Mouse (Mus musculus): ENCODE data around the gene Zfp786. TPM values are rescaled to one million over a fixed set of nuclear protein-coding genes. Genes with fewer than 3 reads are reported as not detected.

Zfp786 gene
- polyA plus RNA-seq, 1 experiment from 2014 or later, result 7.9 TPM

DNA sequence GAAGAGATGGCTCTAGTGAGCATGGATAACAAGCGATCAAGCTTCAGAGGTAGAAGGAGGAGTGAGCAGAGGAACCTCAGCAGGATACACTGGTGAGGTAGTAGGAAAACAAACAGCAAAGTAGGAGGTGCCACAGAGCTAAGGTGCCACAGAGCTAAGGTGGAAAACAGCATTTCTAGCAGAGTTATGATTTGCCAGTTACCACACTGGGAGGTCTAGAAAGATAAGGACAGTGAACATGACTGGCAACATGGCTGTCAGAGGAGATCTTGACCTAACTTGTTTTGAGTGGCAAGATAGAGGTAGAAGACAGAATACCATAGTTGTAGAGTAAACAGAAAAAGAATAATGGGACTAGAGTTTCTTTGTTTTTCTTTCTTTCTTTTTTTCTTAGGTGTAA, 11.7 kb upstream of the Zfp786 start:
- no peaks in the 10 kb centered on the region for H3K9me3 ChIP-seq
- no peak overlapping the region for H3K9ac ChIP-seq
- H3K36me3 ChIP-seq, result peaks cover 3% of the 10 kb centered on the region; the same call in 1 of the 2 replicates
- no peak overlapping the region for H3K4me3 ChIP-seq
- no peak overlapping the region for H3K4me2 ChIP-seq (replicated peaks)
- WGBS, result 98% methylated on average over 1 of the region's 1 CpGs
- H3K27me3 ChIP-seq, result no peaks in the 10 kb centered on the region
- no peak overlapping the region for H3K27ac ChIP-seq
- H3K4me1 ChIP-seq, result no peaks in the 10 kb centered on the region
- no peak for ATAC-seq (ENCODE audit: insufficient number of reproducible peaks, insufficient read depth, low FRiP score, low TSS enrichment)

DNA sequence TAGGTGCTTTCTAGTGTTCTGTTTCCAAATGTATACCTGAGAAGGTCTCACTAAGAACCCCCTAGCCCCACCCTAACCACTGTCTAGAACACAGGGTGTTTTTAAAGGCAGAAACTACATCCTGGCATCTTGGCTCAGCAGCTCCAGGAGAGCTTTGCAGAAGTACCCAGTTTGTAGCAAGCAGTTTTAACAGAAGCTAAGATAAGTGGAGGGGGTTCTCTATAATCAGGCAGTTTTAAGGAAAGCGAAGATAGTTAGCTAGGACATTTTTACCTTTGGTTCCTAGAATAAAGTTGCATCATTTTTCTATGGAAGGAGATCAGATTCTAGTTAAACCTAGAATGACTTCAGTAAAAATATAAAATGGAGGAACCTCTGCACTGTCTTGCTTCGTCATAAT, 11.2 kb upstream of the Zfp786 start:
- no peak overlapping the region for H3K9ac ChIP-seq
- WGBS, result 94% methylated on average over 2 of the region's 2 CpGs
- no peak overlapping the region for H3K4me2 ChIP-seq (replicated peaks)
- no peak overlapping the region for H3K27ac ChIP-seq
- H3K9me3 ChIP-seq, result no peaks in the 10 kb centered on the region
- no peak for ATAC-seq (ENCODE audit: insufficient number of reproducible peaks, insufficient read depth, low FRiP score, low TSS enrichment)
- peaks cover 3% of the 10 kb centered on the region; the same call in 1 of the 2 replicates for H3K36me3 ChIP-seq
- H3K4me1 ChIP-seq, result no peaks in the 10 kb centered on the region
- no peak overlapping the region for H3K4me3 ChIP-seq
- no peaks in the 10 kb centered on the region for H3K27me3 ChIP-seq

DNA sequence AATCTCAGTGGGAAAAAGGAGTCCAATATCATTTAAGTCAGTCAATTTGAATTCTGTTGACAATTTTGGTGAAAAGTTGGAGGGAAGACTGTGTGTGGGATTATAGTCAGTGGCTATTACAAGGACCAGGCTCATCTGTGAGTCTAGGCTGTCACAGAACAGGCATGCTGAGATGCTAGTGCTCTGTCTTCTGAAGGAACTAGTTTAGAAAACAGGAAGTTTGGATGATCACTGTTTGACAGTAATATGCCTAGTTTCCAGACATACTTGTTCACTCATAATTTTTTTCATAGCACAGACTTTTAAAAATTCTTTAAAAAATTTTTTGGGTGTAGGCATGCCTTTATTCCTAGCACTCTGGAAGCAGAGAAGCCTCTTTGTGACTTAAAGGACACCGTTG, 10.4 kb upstream of the Zfp786 start:
- H3K27ac ChIP-seq, result no peak overlapping the region
- no peak overlapping the region for H3K4me3 ChIP-seq
- H3K36me3 ChIP-seq, result peaks cover 3% of the 10 kb centered on the region; the same call in 1 of the 2 replicates
- no peaks in the 10 kb centered on the region for H3K27me3 ChIP-seq
- H3K9me3 ChIP-seq, result no peaks in the 10 kb centered on the region
- 92% methylated on average over 1 of the region's 1 CpGs for WGBS
- no peak overlapping the region for H3K9ac ChIP-seq
- no peak overlapping the region for H3K4me2 ChIP-seq (replicated peaks)
- no peak for ATAC-seq (ENCODE audit: insufficient number of reproducible peaks, insufficient read depth, low FRiP score, low TSS enrichment)
- H3K4me1 ChIP-seq, result 0 out of 2 replicates have a peak, but pooled peaks cover 5% of the 10 kb centered on the region

DNA sequence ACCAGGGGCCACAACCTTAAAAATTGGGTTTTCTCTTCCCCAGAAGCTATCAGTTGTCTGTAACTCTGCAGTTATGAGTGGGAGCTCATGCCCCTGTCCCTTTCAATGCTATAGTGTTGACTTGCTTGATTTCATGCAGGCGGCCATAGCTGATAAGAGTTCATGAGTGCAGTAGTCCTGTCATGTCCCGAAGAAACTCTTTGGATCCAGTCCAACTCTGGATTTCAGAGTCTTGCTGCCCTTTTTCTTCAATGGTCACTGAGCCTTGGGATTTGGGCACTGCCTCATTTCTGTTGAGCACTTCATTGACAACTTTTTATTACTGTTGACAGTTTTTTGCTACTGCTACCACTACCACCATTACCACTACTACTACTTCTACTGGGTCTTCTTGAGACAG, 7.0 kb upstream of the Zfp786 start:
- Histone ChIP-seq H3K9ac (no peak overlapping the region), H3K4me3 (no peak overlapping the region), H3K9me3 (no peaks in the 10 kb centered on the region), H3K36me3 (0 out of 2 replicates have a peak, but pooled peaks cover 3% of the 10 kb centered on the region), H3K4me2 (replicated peaks) (no peak overlapping the region), H3K27ac (no peak overlapping the region), H3K4me1 (0 out of 2 replicates have a peak, but pooled peaks cover 5% of the 10 kb centered on the region), H3K27me3 (no peaks in the 10 kb centered on the region)
- no peak for ATAC-seq (ENCODE audit: insufficient number of reproducible peaks, insufficient read depth, low FRiP score, low TSS enrichment)
- 90% methylated on average over 2 of the region's 2 CpGs for WGBS

DNA sequence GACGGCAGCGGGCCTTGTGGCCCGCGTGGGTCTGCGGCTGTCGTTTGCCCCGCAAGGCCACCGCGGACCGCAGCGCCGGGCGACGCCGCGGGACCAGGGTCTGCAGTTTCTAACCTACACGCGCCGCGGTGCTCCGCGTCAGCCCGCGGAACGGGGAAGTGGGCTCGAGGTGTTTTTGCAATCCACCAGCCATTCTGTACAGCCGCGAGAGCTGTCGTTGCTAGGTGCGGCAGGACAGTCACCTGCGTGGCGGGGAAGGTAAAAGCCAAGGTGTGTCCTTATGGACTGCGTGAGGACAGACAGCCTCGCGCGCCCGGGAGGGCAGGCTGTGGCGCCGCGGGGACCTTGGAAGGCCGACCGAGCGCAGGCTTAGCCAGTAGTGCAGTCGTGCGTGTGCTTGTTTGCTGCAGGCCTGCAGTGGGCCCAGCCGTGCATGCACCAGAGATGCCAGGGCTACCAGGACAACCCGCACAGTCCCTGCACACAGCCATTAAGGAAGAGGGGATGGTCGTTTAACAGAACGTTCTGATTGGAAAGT, 5.4 kb upstream of the Zfp786 start:
- peak; percentile 74 for ATAC-seq (ENCODE audit: insufficient number of reproducible peaks, insufficient read depth, low FRiP score, low TSS enrichment)
- H3K9me3 ChIP-seq, result no peaks in the 10 kb centered on the region
- peak overlapping the region; percentile 85 for H3K9ac ChIP-seq
- WGBS, result under 1% methylated on average over 49 of the region's 49 CpGs
- H3K4me1 ChIP-seq, result 0 out of 2 replicates have a peak, but pooled peaks cover 5% of the 10 kb centered on the region
- peak overlapping the region; percentile 95 for H3K27ac ChIP-seq
- H3K4me2 ChIP-seq (replicated peaks), result peak overlapping the region; percentile 77
- no peaks in the 10 kb centered on the region for H3K27me3 ChIP-seq
- 0 out of 2 replicates have a peak, but pooled peaks cover 3% of the 10 kb centered on the region for H3K36me3 ChIP-seq
- peak overlapping the region; percentile 94 for H3K4me3 ChIP-seq

DNA sequence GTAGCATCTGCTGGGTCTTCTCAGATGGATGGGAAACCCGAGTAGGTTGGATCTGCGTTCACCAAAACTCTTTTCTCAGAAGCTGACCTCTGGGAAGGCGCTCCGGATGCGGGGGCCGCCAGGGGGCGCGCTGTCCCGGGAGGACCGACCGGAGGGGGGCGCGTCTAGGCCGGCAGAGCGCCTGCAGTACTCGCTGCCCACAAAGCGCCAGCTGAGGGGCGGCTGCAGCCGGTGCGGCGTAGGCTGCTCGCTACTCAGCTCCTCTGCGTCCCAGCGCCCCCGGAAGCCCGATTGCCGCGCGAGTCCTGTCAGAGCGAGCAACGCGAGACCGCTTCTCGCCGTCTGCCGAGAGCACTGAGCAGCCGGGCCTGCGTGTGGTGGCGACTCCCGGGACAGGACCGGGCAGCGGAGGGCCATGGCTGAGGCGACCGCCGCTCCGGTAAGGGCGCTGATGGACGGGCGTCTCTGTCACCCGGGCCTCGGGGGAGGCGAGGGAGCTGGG, 4.9 kb upstream of the Zfp786 start, which contains the start of gene Zfp398:
Zfp398 (plus strand) TSS at position 180 of the 502 bp plus-strand sequence.
- Histone ChIP-seq H3K4me2 (replicated peaks) (peak within 1 kb of the TSS; percentile 77), H3K27ac (peak within 1 kb of the TSS; percentile 95), H3K4me1 (0 out of 2 replicates have a peak, but pooled peaks cover 5% of the 10 kb centered on the region), H3K36me3 (0 out of 2 replicates have a peak, but pooled peaks cover 3% of the 10 kb centered on the region), H3K9ac (peak within 1 kb of the TSS; percentile 85), H3K4me3 (peak within 1 kb of the TSS; percentile 94), H3K27me3 (no peaks in the 10 kb centered on the region), H3K9me3 (no peaks in the 10 kb centered on the region)
- peak; percentile 95 for ATAC-seq (ENCODE audit: insufficient number of reproducible peaks, insufficient read depth, low FRiP score, low TSS enrichment)
- WGBS, result under 1% methylated on average over 51 of the region's 52 CpGs

DNA sequence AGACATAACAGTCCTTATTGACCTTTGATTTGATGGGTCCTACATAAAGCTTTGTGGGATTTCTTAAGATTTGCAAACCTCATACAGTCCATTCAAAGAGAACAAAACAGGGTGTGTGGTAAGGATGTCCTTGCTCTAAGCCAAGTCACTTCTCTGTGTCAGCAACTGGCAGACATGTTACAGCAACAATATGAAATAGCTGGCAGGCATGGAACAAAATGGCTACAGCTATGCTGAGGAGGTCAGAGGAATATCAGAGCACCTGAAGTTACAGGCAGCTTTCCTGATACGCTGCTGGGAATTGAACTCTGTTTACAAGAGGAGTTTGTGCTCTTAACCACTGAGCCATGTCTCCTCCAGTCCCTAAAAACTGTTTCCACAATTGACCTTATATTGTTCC, 1.6 kb upstream of the Zfp786 start:
- Histone ChIP-seq H3K4me2 (replicated peaks) (no peak overlapping the region), H3K9ac (no peak overlapping the region), H3K4me3 (no peak overlapping the region), H3K27me3 (no peaks in the 10 kb centered on the region), H3K36me3 (no peaks in the 10 kb centered on the region), H3K4me1 (0 out of 2 replicates have a peak, but pooled peaks cover 5% of the 10 kb centered on the region), H3K27ac (no peak overlapping the region), H3K9me3 (no peaks in the 10 kb centered on the region)
- 62% methylated on average over 1 of the region's 1 CpGs for WGBS
- ATAC-seq (ENCODE audit: insufficient number of reproducible peaks, insufficient read depth, low FRiP score, low TSS enrichment), result no peak

DNA sequence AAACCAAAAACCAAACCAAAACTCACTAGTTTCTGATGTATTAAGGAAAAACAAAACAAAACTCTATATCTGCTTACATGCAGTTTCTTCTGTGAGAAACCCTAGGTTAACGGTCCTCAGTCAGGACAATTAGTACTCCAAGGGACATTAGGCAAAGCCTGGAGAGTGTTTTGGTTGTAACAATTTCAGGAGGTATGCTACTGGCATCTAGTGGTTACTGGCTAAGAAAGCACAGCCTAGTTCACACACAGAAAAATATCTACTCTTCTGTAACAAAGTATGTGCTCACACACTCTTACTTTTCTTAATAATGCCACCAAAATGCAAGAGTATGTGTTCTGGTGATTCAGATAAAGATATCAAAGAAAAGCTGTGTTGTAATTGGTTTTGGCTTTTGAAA, 1.7 kb downstream of the Zfp786 start:
- Histone ChIP-seq H3K4me2 (replicated peaks) (peak overlapping the region; percentile 56; the same call in 1 of the 2 replicates), H3K27me3 (no peaks in the 10 kb centered on the region), H3K9ac (no peak overlapping the region), H3K27ac (no peak overlapping the region), H3K4me1 (no peaks in the 10 kb centered on the region), H3K9me3 (no peaks in the 10 kb centered on the region), H3K4me3 (no peak overlapping the region), H3K36me3 (peaks cover 10% of the 10 kb centered on the region; the same call in 1 of the 2 replicates)
- no peak for ATAC-seq (ENCODE audit: insufficient number of reproducible peaks, insufficient read depth, low FRiP score, low TSS enrichment)
- 12% methylated on average over 1 of the region's 1 CpGs for WGBS

DNA sequence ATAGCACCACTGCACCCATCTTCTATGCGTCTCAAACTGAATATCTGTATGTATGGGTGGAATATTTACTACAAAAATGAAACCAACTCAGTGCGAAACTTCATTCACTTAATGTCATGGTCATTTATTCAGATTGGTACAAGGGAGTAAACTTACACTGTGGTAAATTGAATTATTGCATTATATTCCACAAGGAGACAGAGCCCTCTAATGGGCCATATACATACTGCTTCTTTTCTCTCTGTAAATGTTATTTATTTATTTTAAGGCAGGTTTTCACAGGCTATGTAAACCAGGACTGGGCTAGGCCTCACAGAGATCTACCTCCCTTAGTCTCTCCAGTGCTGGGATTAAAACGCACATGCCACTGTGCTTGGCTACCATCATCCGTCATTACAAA, 3.2 kb downstream of the Zfp786 start:
- no peak overlapping the region for H3K27ac ChIP-seq
- H3K4me3 ChIP-seq, result no peak overlapping the region
- H3K9ac ChIP-seq, result no peak overlapping the region
- no peaks in the 10 kb centered on the region for H3K4me1 ChIP-seq
- 91% methylated on average over 4 of the region's 4 CpGs for WGBS
- no peaks in the 10 kb centered on the region for H3K9me3 ChIP-seq
- ATAC-seq (ENCODE audit: insufficient number of reproducible peaks, insufficient read depth, low FRiP score, low TSS enrichment), result no peak
- H3K27me3 ChIP-seq, result no peaks in the 10 kb centered on the region
- peaks cover 23% of the 10 kb centered on the region for H3K36me3 ChIP-seq
- H3K4me2 ChIP-seq (replicated peaks), result no peak overlapping the region

DNA sequence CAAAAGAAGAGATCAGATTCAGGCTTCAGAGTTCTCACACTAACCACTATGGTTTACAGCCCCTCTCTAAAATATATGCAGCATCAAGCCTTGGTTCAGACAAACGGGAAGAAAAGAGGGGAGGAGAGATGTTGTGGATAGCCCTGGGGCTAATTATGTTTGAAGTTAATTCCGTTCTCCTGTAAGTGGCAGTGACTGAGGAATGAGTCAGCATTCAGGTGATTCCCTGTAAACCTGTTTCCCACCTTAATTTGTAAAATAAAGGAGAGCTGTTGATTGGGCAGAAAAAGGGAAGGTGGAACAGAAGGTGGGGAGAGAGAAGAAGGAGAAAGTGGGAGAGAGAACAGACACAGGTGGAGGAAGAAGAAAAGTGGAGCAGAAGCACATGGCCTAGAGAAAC, 6.4 kb downstream of the Zfp786 start:
- no peak overlapping the region for H3K9ac ChIP-seq
- no peak for ATAC-seq (ENCODE audit: insufficient number of reproducible peaks, insufficient read depth, low FRiP score, low TSS enrichment)
- H3K4me1 ChIP-seq, result no peaks in the 10 kb centered on the region
- no peaks in the 10 kb centered on the region for H3K9me3 ChIP-seq
- no peak overlapping the region for H3K27ac ChIP-seq
- H3K4me2 ChIP-seq (replicated peaks), result no peak overlapping the region
- peaks cover 52% of the 10 kb centered on the region for H3K36me3 ChIP-seq
- no peak overlapping the region for H3K4me3 ChIP-seq
- no peaks in the 10 kb centered on the region for H3K27me3 ChIP-seq
- 55% methylated on average over 2 of the region's 2 CpGs for WGBS

DNA sequence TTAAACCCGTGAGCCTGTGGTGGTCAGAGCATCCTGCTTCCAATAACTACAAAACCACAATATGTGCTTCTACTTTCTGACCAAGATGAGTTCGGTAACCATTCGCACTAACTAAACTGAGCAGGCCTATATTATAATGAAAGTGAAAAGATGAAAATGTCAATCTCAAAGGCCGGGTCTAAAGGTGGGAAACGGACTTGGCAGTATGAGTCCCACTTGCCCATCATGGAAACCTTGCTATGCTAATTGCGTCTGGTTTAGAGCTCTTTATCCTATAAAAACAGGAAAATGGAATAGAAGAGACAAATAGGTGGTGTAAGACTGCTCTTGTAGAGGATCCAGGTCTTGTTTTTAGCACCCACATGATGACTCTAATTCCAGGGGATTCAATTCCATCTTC, 8.9 kb downstream of the Zfp786 start:
- Histone ChIP-seq H3K9ac (no peak overlapping the region), H3K27ac (no peak overlapping the region), H3K36me3 (peaks cover 58% of the 10 kb centered on the region), H3K27me3 (no peaks in the 10 kb centered on the region), H3K4me2 (replicated peaks) (no peak overlapping the region), H3K9me3 (no peaks in the 10 kb centered on the region), H3K4me3 (no peak overlapping the region), H3K4me1 (no peaks in the 10 kb centered on the region)
- ATAC-seq (ENCODE audit: insufficient number of reproducible peaks, insufficient read depth, low FRiP score, low TSS enrichment), result no peak
- WGBS, result 91% methylated on average over 6 of the region's 6 CpGs

DNA sequence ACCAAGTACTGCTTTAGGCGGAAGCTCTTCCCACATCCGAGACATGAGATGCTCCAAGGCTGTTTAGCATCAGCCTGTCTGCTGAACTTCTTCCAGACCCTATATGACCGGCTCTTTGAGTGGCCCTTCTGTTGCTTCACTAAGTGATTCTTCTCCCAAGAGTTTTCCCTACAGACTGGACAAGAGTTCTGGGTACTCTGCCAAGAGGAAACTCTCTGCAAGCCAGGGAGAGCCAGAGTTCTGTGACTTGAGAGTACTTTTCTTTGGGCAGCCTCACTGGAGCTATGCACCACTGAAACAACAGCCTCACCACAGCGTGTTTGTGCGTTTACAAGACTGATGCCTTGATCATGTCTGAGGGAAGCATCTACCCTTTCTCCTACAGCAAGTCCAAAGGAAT, 9.4 kb downstream of the Zfp786 start:
- no peaks in the 10 kb centered on the region for H3K27me3 ChIP-seq
- no peak overlapping the region for H3K9ac ChIP-seq
- no peak overlapping the region for H3K4me2 ChIP-seq (replicated peaks)
- 92% methylated on average over 5 of the region's 5 CpGs for WGBS
- no peaks in the 10 kb centered on the region for H3K9me3 ChIP-seq
- peaks cover 58% of the 10 kb centered on the region for H3K36me3 ChIP-seq
- H3K4me3 ChIP-seq, result no peak overlapping the region
- no peaks in the 10 kb centered on the region for H3K4me1 ChIP-seq
- H3K27ac ChIP-seq, result no peak overlapping the region
- ATAC-seq (ENCODE audit: insufficient number of reproducible peaks, insufficient read depth, low FRiP score, low TSS enrichment), result no peak
